Mouse (Mus musculus) heart, adult 8-10 months (tissue): ENCODE results near the gene Gm9918. TPM values are rescaled to one million over a fixed set of nuclear protein-coding genes. Genes with fewer than 3 reads are reported as not detected.

Experiments used
- DNase-seq: peaks from one replicate; pipeline ENCODE4 v3.0.0; 2022; ENCODE audit warnings: low spot score
- total RNA-seq, 4 experiments: library from RNA; stranded (reverse); gene quantifications; 2 replicates each; pipeline ENCODE4 v1.2.4; 2022

The Gm9918 gene
- total RNA-seq, 4 experiments from 2014 or later: not detected

DNA sequence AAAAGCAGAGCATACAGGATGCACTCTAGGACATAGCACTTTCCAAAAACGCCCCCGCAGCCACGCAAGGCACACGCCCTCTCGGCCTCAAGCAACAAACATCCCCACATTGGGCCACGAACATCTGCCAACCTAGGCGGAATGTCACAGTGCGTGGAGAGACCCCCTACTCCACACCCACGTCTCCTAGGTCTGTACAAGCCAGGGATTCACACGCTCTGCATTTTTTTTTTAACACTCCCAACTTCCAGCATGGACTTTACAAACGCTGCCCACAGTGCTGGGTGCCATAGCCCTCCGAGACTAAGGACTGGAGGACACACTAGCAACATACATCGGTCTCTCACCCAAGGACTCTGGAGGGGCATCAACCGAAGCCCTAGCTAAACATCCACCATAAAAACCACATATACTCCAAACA lies 24.9 kb upstream of the Gm9918 start:
- DNase-seq: no peak

- peak; percentile 77 for DNase-seq
These were observed 24.2 kb upstream of the Gm9918 start for GRCm38 (mm10) chr15:102245891-102246741.

- DNase-seq: peak; percentile 95
These were observed 23.5 kb upstream of the Gm9918 start for GRCm38 (mm10) chr15:102246866-102247251.

DNA sequence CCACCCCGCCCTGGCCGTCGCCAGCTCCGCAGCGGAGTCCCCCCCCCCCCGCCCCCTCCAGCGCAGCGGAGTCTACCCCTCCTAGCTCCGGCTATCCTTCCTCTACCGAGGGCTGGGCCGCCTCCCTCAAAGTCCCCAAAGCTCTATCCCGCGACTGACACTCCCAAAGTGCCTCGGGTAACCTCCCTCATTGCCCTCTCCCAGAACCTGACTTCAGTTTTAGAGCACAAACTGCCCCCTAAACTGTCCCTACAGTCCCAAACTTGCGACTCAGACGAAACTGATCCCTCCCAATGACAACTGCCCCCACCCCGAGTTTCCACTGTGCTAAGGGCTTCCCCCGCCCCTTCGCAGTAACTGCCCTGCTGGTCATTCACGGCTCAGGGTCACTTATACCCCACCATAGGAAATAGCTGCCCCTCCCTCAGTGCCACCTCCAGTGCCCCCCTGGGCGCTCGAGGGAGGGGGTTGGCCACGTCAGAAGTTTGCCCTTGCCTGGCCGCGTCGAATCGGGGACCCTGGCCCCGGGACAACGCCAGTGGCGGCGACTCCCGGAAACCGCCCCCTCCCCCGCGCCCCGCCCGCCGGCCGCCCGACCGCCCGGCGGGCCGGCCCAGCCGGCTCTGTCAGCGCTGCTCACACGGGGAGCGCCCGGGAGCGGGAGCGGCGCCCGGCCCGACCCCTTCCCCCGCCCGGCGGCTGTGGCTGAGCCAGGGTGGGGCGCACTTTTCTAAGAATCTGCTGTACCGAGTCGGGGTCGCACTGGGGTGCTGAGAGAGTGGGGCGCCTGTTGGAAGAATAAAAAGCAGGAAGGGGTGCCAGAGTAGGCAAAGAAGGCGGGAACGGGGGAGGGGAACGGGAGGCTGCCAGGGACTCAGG lies 22.9 kb upstream of the Gm9918 start:
- DNase-seq: peak; percentile 85

- no peak for DNase-seq
These were observed 22.1 kb upstream of the Gm9918 start for GRCm38 (mm10) chr15:102248131-102248811.

DNA sequence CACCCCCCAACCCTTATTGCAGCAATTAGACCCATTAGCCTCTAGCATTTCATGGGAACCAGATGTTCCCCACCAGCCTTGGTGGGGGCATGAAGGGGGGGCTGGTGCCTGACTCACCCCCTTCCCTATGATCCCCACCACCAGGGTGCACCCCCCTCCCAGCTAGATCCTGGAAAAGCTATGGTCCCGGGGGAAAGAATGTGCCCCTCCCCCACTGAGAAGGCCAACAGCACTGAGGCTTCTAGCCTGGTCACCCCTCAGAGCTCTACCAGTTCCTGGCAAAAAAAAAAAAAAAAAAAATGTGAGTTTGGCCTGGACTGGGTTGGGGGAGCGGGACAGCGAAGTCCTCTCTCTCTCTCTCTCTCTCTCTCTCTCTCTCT lies 21.6 kb upstream of the Gm9918 start:
- DNase-seq: no peak

DNA sequence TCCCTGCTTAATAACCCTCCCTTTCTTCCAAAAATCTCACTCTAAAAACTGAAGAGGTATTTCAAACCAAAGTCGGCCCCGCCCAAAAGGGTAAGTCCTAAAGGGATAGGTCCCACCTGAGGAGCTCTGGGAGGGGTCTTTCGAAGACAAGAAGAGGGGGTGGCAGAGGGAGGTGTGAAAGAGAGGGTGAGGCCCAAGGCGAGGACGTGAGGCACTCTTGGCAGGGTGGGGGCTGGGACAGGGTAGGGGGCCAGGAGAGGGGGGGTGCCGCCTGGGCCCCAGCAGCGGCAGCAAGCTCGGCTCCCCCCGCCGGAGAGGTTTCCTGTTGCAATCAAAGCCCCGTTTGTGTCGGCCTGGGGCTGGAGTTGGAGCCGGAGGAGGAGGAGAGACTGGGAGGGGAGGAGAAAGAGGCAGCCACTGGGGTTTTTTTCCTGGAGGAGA lies 21.1 kb upstream of the Gm9918 start:
- DNase-seq: no peak

DNA sequence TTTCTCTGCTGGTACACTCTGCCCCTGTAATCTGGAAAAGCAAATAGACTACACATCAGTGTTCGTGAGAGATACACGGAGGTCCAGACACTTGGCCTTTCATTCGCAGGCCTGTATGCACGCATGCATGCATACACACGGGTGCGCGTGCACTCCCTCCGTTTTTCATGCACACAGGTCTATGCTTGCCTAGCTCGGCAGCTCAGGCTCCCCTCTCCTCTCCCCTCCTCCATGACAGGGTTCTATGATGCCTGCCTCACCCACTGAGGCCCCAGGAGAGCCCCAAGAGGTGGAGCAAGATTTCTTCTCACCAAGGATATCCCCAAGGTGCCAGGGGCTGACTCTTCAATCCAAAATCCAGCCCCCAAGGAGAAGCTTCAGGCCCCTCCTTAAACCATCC lies 20.4 kb upstream of the Gm9918 start:
- DNase-seq: no peak

DNA sequence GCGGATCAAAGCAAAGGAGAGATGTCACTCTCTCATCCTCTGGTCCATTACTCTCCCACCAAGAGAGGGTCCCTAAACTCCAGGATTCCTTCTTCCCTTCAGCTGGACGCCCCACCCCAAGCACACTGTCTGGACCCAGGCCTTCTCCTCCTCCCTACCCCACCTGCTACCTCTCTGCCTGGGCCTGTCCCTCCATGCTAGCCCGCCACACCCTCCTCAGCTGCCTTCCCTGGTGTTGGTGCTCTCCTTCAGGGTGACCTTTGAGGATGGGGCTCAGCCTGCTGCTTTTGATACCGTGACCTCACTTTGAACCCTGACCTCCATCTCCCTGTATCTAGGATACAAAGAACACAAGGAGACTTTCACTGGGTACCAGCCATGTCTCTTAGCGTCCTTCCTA lies 19.8 kb upstream of the Gm9918 start:
- DNase-seq: no peak

DNA sequence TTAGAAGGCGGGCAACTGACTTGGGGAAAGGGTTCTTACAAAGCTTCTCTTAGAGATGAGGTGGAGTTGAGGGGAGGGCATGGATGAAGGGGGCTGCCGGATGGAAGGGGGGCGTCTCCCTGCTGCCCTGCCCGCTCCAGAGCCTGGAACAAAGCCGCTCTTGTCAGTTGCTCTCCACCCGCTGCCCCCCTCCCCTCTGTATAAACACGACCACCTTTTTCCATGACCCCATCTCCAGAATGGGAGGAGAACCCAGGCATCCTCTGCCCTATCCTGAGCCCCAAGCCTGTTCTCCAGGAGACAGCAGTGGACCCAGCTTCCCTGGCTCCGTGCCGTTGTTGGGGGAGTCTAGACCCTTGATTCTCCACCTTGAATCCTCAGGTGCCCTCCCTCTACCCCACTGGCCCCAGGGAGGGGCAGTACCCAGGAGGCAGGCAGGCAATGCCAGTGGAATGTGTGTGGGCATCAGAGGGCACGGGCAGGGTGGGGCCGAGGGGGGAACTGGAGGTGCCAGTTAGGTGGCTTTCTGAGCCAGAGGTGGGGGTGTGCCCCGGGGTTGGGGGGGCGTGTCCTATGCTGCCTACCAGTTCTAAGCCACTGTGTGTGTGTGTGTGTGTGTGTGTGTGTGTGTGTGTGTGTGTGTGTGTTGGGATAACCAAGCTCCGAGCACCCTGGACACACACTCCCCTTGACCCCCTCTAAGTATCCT lies 14.7 kb upstream of the Gm9918 start:
- no peak for DNase-seq

DNA sequence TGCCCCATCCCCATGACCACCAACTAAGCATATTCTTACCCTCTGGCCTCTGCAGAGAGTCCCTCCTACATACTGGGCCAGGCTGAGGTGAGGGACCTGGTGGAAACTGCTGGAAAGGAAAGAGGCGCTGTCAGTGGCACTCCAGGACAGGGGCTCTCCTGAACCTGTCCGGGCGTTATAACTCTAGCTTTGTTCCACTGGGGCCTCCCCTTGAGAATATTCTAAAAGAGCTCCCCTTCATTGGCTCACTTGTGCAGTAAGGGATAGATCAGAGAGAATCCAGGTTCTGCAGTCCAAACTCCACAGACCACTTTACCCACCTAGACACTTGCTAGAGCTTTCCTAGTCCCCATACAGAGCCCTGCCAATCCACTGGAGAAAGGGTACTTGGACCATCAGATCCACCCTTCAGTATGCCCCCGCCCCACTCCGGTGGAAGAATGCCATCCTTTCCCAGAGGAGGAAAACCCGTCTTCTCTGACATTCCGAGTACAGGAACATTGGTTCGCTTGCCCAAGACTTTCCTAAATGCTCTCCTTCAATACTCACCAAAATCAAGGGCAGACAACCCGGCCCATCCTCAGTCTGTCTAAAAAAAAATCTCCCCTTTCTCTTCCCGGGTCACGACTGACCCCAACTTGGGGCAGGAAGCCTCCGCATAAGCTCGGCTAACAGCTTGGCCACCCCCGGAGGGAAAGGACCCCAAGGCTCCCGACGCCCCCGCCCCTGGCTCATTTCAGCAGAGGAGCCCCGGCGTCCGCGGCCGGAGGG lies 13.7 kb upstream of the Gm9918 start:
- DNase-seq: no peak

DNA sequence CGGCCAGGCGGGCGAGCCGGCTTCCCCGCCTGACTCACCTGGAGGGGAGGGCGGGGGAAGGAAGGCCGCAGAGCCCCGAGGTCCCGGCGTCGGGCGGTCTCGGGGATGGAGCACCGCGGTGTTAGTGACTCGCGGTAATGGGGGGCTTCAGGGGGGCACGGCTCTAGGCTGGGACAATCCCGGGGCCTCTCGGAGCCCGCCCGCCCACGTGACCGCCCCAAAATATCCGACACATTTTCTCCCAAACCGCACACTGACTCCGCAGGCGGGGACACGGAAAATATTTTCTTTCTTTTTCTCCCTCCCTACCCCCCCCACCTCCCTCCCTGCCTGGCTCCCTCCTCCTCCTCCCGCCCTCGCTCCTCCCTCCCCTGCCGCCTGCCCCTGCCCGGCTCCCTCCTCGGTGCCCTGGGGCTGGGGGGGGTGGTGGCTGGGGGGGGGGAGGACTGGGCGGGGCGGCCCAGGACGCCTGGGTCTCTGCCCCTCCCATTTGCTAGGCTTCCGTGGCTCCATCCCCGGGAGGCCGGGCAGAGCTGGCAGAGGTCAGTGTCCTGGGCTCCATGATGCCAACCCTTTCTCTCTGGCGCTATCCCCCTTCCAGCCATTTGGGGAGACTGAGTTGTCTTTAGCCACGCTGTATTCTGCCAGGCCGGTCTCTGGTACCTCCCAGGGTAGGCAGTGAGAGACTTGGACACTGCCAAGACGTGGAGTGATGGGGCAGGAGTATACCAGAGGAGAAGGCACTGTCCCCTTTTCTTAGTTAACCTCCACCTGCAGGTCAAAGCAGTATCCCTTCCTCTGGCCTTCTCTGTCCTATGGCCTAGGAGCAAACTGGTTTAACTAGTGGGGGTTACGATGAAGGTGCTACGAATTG lies 12.9 kb upstream of the Gm9918 start, which contains the start of gene Rarg:
Gene Rarg, minus strand, starts transcription at position 316 of the 874 bp plus-strand sequence.
- DNase-seq: no peak

- DNase-seq: no peak
These were observed 12.3 kb upstream of the Gm9918 start for GRCm38 (mm10) chr15:102258076-102258470.

- no peak for DNase-seq
These were observed 11.6 kb upstream of the Gm9918 start for GRCm38 (mm10) chr15:102258581-102259253.

- no peak for DNase-seq
These were observed 7.8 kb upstream of the Gm9918 start for GRCm38 (mm10) chr15:102262582-102262981.

DNA sequence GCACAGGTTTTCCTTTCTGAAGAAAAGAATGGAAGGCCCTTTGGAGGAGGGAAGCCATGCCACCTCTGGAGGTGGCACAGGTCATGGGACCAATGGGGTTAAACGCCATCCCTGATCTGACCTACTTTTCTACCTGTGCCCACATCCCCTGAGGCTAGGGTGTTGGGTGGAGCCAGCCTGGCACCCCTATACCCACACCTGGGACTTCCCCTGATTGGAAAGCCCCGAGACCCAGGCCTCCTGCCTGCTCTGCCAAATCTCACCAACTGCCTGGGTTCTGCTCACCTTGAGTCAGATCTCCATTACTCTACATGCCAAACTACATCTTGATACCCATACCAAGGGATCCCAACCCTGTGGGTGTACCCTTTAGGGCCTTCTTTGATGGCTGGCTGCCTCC lies 7.3 kb upstream of the Gm9918 start:
- DNase-seq: no peak

- DNase-seq: no peak
These were observed 4.8 kb upstream of the Gm9918 start for GRCm38 (mm10) chr15:102265548-102265947.

GRCm38 (mm10) chr15:102271441-102271840 lies 1.1 kb downstream of the Gm9918 start:
- DNase-seq: no peak
